ENCODE assay signal across 10 mouse cellular contexts in genomic region chr7:48937562-48937961, GRCm38 (mm10). TPM values are rescaled to one million over a fixed set of nuclear protein-coding genes. Genes with fewer than 3 reads are reported as not detected.
DNase-seq lines count a peak whose midpoint lies in the region; ATAC-seq and TF ChIP-seq lines count a peak whose summit lies in the region.
"Had no signal": no experiment of that assay in that cellular context is flagged by ENCODE, and none has a peak within 500 bp of the region (broad histone marks: within the 10 kb centered on the region; RNA-seq: fewer than 3 reads in every experiment).

No protein-coding gene starts in this region.

- H3K4me1 ChIP-seq in liver, embryonic 11.5 days (replicated peaks; ENCODE audit: control insufficient read depth, insufficient read depth, low read length): no peaks in the 10 kb centered on the region
- H3K4me1 ChIP-seq in hindbrain, postnatal 0 days (ENCODE audit: insufficient read depth, low read length): no peaks in the 10 kb centered on the region
- H3K4me1 ChIP-seq in midbrain, embryonic 14.5 days (ENCODE audit: control insufficient read depth, insufficient read depth, low read length): no peaks in the 10 kb centered on the region
- H3K4me1 ChIP-seq: kidney, embryonic 15.5 days; neural tube, embryonic 15.5 days; stomach, embryonic 15.5 days had no signal

- intact Hi-C loops in heart, postnatal 25 days (cut with DNase I): no loop called here

- DNase-seq in 416B (ENCODE audit: low read depth): peak; percentile 96
- peak; percentile 44 to 67 for DNase-seq in CD8-positive naive resting alpha-beta T cell, adult 2 months (ENCODE audit: low read depth in 2 of 2, low spot score in 2 of 2)
- DNase-seq in liver, embryonic 11.5 days (ENCODE audit: low spot score): no peak
- peak; percentile 4 for DNase-seq in skeletal muscle tissue, adult 2 months (ENCODE audit: low read depth, low spot score)
- DNase-seq in hindbrain, postnatal 0 days (ENCODE audit: low spot score): no peak
- DNase-seq in midbrain, embryonic 14.5 days: no peak
- no peak for DNase-seq in heart, postnatal 25 days (ENCODE audit: low spot score)

- no peak for ATAC-seq in liver, embryonic 11.5 days (replicated peaks; ENCODE audit: low FRiP score)
- ATAC-seq in hindbrain, postnatal 0 days: no peak
- no peak for ATAC-seq in midbrain, embryonic 14.5 days (ENCODE audit: low FRiP score, low TSS enrichment)

- peak overlapping the region; percentile 25; the same call in 1 of the 2 replicates for H3K4me2 ChIP-seq in liver, embryonic 11.5 days
- H3K4me2 ChIP-seq in hindbrain, postnatal 0 days (ENCODE audit: low read depth, low read length): no peak overlapping the region
- H3K4me2 ChIP-seq in midbrain, embryonic 14.5 days (ENCODE audit: low read length): no peak overlapping the region
- H3K4me2 ChIP-seq: kidney, embryonic 15.5 days; neural tube, embryonic 15.5 days; stomach, embryonic 15.5 days had no signal

- H3K36me3 ChIP-seq in liver, embryonic 11.5 days (ENCODE audit: control insufficient read depth, insufficient read depth, low read length): no peaks in the 10 kb centered on the region
- no peaks in the 10 kb centered on the region for H3K36me3 ChIP-seq in hindbrain, postnatal 0 days (ENCODE audit: insufficient read depth, low read length)
- H3K36me3 ChIP-seq in midbrain, embryonic 14.5 days (ENCODE audit: control insufficient read depth, insufficient read depth, low read length): no peaks in the 10 kb centered on the region
- H3K36me3 ChIP-seq: kidney, embryonic 15.5 days; neural tube, embryonic 15.5 days; stomach, embryonic 15.5 days had no signal

- H3K4me3 ChIP-seq in liver, embryonic 11.5 days (ENCODE audit: low read depth, low read length): no peak overlapping the region
- no peak overlapping the region for H3K4me3 ChIP-seq in hindbrain, postnatal 0 days (ENCODE audit: low read length)
- no peak overlapping the region for H3K4me3 ChIP-seq in midbrain, embryonic 14.5 days (replicated peaks; ENCODE audit: low read depth, low read length)
- H3K4me3 ChIP-seq: kidney, embryonic 15.5 days; neural tube, embryonic 15.5 days; stomach, embryonic 15.5 days had no signal

- 47% methylated on average over 11 of the region's 11 CpGs for WGBS in liver, embryonic 11.5 days
- 86% methylated on average over 11 of the region's 11 CpGs for WGBS in hindbrain, postnatal 0 days
- 86% methylated on average over 11 of the region's 11 CpGs for WGBS in midbrain, embryonic 14.5 days

- no peak overlapping the region for H3K9ac ChIP-seq in liver, embryonic 11.5 days (ENCODE audit: low read depth, low read length)
- no peak overlapping the region for H3K9ac ChIP-seq in hindbrain, postnatal 0 days (replicated peaks; ENCODE audit: low read length)
- no peak overlapping the region for H3K9ac ChIP-seq in midbrain, embryonic 14.5 days (replicated peaks; ENCODE audit: low read length)
- H3K9ac ChIP-seq: kidney, embryonic 15.5 days; neural tube, embryonic 15.5 days; stomach, embryonic 15.5 days had no signal

- H3K27ac ChIP-seq in liver, embryonic 11.5 days (ENCODE audit: low read depth, low read length): no peak overlapping the region
- H3K27ac ChIP-seq in hindbrain, postnatal 0 days: no peak overlapping the region
- H3K27ac ChIP-seq in midbrain, embryonic 14.5 days (replicated peaks; ENCODE audit: low read depth, low read length): no peak overlapping the region
- H3K27ac ChIP-seq: kidney, embryonic 15.5 days; neural tube, embryonic 15.5 days; stomach, embryonic 15.5 days had no signal

- H3K27me3 ChIP-seq in liver, embryonic 11.5 days (replicated peaks; ENCODE audit: control insufficient read depth, insufficient read depth, low read length): no peaks in the 10 kb centered on the region
- no peaks in the 10 kb centered on the region for H3K27me3 ChIP-seq in hindbrain, postnatal 0 days (ENCODE audit: insufficient read depth, low read length)
- no peaks in the 10 kb centered on the region for H3K27me3 ChIP-seq in midbrain, embryonic 14.5 days (ENCODE audit: control insufficient read depth, insufficient read depth, low read length)
- H3K27me3 ChIP-seq: stomach, embryonic 15.5 days had no signal

- no peak for TF ChIP-seq CTCF in hindbrain, postnatal 0 days (IDR thresholded peaks at IDR 0.05; ENCODE audit: low read depth)

- no peaks in the 10 kb centered on the region for H3K9me3 ChIP-seq in liver, embryonic 11.5 days (ENCODE audit: control insufficient read depth, low read length)
- H3K9me3 ChIP-seq in hindbrain, postnatal 0 days (ENCODE audit: low read length): no peaks in the 10 kb centered on the region
- no peaks in the 10 kb centered on the region for H3K9me3 ChIP-seq in midbrain, embryonic 14.5 days (ENCODE audit: control insufficient read depth, low read length)
- H3K9me3 ChIP-seq: kidney, embryonic 15.5 days; neural tube, embryonic 15.5 days; stomach, embryonic 15.5 days had no signal

RNA-seq across cellular contexts. Expression of gene Nav2, which starts 29.0 kb away (rescaled TPM):
- polyA plus RNA-seq in liver, embryonic 11.5 days (2014; fragmentation: Nextera tagmentation; extraction: Ambion mirVana): 6.2 TPM in 2 replicates
- 61.9 and 64.7 TPM in 2 replicates for total RNA-seq in hindbrain, postnatal 0 days (2014; rRNA removed)
- 20.1 and 22.1 TPM in 2 replicates for polyA plus RNA-seq in hindbrain, postnatal 0 days (2015; fragmentation: Nextera tagmentation; extraction: Ambion mirVana)
- polyA plus RNA-seq in midbrain, embryonic 14.5 days (2014; fragmentation: Nextera tagmentation; extraction: Ambion mirVana): 22.5 and 23.3 TPM in 2 replicates
- total RNA-seq in heart, postnatal 25 days (2021): 10 to 100 TPM; 53.0 to 60.1 TPM

RNA-seq across cellular contexts. Expression of gene E2f8, which starts 56.2 kb away (rescaled TPM):
- 37.2 and 37.8 TPM in 2 replicates for polyA plus RNA-seq in liver, embryonic 11.5 days (2014; fragmentation: Nextera tagmentation; extraction: Ambion mirVana)
- 2.6 and 4.8 TPM in 2 replicates for total RNA-seq in hindbrain, postnatal 0 days (2014; rRNA removed)
- polyA plus RNA-seq in hindbrain, postnatal 0 days (2015; fragmentation: Nextera tagmentation; extraction: Ambion mirVana): 1.8 and 2.0 TPM in 2 replicates
- polyA plus RNA-seq in midbrain, embryonic 14.5 days (2014; fragmentation: Nextera tagmentation; extraction: Ambion mirVana): 1.1 and 2.9 TPM in 2 replicates
- total RNA-seq in heart, postnatal 25 days (2021): under 1 TPM; 0.75 to 0.87 TPM

Comparison
In these comparisons a context has a peak if more than half of its experiments do, and no peak if none do; other contexts are left out.
1. DNase-seq: peak in 416B (single experiment), CD8-positive naive resting alpha-beta T cell, adult 2 months (2 of 2) and skeletal muscle tissue, adult 2 months (single experiment); none in liver, embryonic 11.5 days (single experiment), hindbrain, postnatal 0 days (single experiment), midbrain, embryonic 14.5 days (single experiment) and heart, postnatal 25 days (single experiment).